Mouse (Mus musculus) skeletal muscle tissue, adult 2 months (tissue): ENCODE measurements around the gene Pcnt.
A peak's percentile ranks its signal among the peaks of the same experiment; 100 is the strongest.

Experiments used
- DNase-seq: peaks from one replicate; pipeline ENCODE4 v3.0.0-alpha.2; 2012; ENCODE audit warnings: low read depth, low spot score

Gene Pcnt

GRCm38 (mm10) chr10:76442178-76443088 lies at the start of gene Pcnt:
Pcnt (minus strand) TSS chr10:76442786.
- peak; percentile 98 for DNase-seq

DNA sequence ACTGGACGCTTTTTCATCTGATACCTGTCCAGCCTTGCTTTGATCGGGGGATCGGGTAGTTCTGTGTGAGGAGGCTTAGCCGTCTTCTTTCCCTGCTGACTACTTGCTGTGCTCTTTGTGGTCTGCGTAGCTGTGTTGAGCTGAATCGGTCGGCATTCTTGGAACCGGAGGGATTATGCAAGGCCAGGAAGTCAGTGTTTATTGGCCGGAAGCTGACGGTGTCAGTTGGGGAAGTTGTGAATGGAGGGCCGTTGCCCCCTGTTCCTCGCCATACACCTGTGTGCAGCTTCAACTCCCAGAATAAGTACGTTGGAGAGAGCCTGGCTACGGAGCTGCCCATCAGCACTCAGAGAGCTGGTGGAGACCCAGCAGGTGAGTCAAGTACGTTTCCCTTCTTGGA lies 46.6 kb upstream of the Pcnt start:
- no peak for DNase-seq

GRCm38 (mm10) chr10:76488265-76488664 lies 45.7 kb upstream of the Pcnt start:
- DNase-seq, result no peak

DNA sequence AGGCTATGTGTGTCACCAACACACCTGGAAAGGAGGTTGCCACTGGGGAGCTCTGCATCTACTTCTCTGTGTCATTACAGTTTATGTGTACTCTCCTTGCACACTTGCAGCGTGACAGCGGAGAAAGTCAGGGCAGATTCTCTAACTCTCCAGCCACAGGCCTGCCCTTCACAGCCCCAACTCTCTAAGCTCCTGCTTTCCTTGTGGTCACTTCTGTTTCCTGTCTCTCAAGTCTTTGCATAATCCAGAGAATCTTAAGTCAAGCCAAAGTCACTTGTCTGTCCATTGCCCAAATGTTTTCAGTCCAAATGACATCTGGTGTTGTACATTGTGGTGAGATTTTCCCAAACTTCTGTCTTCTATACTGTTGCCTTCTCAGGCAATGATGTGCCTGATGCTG lies 43.7 kb upstream of the Pcnt start:
- no peak for DNase-seq

DNA sequence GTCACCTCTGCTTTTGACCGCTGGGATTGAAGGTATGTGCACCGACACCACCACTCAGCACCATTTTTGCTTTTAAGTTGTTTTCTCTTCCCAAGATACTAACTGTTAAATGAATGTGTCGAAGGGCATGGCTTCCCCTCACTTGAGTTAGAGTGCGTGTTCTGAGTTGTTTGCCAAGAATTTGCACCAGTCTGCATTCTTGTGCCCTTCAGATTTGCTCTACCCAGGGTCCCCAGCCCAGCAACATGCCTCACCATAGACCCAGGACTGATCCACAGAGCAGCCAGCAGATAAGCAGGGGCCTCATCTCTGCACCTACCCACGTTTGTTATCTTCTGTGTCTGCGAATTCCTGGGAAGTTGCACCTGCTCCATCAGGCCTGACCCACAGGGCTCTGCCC lies 38.9 kb upstream of the Pcnt start:
- DNase-seq, result no peak

- no peak for DNase-seq
Measured at GRCm38 (mm10) chr10:76480851-76481250, 38.3 kb upstream of the Pcnt start.

- DNase-seq, result no peak
Measured at GRCm38 (mm10) chr10:76473759-76474158, 31.2 kb upstream of the Pcnt start.

DNA sequence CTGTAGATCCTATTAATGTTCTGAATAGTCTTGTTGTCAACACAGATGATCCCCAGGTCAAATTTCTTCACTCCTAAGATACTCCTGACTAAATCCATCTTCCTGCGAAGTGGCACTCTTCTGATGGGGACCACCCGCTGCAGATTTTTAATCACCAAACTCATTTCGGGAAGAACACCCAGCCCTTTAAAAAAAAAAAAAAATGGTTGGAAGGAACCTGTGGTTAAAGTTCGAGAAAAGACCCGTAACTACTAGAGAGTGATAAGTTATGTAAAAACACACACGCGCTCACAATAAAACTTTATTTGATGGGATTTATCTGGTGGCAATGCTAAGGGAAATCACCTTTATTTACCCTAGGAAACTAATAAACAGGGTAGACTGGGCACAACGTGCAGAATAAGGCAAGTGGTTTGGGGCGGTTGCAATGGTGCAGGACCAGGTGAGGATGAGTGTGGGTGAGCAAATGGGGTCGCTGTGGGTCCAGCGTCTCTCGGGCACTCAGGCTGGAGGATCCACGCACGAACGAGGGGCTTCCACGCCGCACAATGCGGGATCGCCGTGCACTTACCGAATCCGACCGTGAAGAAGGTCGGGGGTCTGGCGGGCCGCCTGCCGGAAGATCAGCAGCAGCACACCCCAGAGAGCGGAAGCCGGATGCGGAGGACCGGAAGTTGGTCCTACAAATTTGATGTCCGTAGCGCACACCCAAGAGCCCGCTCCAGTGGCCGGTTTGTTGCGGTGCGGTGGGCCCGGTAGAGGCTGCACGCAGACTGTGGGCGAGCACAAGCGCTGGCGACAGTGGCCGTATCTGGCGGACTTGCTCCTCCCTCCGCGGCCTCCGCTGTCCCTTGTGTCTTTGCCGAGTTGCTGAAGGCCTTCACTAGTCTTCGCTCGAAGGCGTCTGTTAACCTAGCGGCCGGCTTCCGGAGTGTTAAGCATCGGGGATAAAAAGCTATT lies 25.9 kb upstream of the Pcnt start, which contains the start of the genes Mcm3ap and Ybey:
Gene Mcm3ap, plus strand, starts transcription at position 725 of the 960 bp plus-strand sequence.
Gene Ybey, minus strand, starts transcription at position 912 of the 960 bp plus-strand sequence.
- DNase-seq, result peak; percentile 78

- DNase-seq, result no peak
Measured at GRCm38 (mm10) chr10:76462721-76463120, 20.1 kb upstream of the Pcnt start.

GRCm38 (mm10) chr10:76462312-76462711 lies 19.7 kb upstream of the Pcnt start:
- DNase-seq, result no peak

DNA sequence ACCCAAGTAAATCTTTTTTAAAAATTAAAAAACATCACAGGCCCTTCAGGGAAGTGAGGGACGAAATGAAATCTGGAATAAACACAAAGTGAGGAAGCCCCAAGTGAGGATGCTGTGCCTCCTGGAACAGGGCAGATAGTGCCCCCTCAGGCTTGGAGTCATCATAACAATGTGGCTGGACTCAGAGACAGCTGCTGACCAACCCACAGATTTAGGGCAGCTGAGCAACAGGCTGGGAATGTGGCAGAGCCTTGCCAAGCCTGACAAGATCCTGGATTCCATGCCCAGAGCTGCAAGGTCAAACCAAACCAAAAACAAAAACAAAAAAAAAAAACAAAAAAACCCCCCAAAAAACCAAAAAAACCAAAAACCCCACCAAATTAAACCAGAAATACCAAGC lies 18.7 kb upstream of the Pcnt start:
- DNase-seq, result no peak

GRCm38 (mm10) chr10:76455289-76455688 lies 12.7 kb upstream of the Pcnt start:
- DNase-seq, result no peak

DNA sequence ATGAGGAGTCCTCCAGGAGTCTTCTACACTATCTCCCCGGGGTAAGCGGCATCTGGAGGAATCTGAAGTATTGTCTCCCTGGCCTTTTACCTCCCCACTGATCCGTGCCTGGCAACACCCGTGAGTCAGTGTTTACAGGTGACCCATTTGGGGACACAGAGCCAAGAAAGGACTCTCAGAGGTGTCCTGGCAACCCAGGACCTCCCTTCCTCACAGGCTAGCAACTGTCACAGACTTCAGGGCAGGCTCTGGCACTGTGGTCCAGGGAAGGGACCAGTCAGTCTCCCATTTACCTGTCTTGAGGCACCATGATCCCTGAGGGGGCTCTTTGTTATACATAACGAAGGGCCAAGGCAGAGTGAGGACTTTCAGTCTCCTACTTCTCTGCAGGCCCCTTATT lies 6.3 kb upstream of the Pcnt start, which contains the start of gene 2610028H24Rik:
Gene 2610028H24Rik, plus strand, starts transcription at position 231 of the 400 bp plus-strand sequence.
- no peak for DNase-seq

DNA sequence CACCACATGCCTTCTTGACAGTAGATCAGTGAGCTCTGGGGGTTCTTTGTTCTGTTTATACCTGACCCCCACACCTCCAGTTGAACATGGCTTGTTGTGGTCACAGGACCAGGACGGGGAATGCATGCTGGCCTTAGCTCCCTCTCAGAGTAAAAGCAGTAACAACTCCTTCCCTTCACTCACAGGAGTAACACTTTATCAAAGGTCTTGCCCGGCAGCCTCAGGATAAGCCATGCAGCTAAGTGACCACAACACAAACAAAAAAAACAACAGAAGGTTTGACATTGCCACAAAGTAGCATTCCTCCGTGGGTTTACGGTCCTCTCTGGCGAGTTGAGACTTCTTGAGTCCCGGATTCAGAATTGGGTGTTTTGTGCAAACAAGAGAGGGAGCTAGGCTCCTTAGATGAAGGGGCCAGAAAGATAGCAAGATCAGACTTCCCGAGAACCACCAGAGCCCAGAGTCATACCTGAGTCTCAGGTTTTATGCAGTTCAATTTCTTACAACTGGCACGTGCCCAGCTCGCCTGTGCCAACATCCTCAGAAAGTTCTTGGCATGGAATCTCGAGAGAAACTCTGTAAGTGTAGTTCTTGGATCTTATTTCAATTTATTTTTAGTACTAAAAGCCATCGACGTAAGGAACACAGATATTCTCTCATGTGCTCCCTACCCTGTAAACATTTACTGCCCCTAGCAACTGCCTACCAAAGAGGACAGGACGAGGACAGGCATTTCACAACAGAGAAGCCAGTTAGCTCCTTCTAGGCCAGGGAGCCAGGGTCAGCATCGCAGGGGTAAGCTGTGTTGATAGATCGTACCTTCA lies 5.0 kb upstream of the Pcnt start:
- DNase-seq, result peak; percentile 89

DNA sequence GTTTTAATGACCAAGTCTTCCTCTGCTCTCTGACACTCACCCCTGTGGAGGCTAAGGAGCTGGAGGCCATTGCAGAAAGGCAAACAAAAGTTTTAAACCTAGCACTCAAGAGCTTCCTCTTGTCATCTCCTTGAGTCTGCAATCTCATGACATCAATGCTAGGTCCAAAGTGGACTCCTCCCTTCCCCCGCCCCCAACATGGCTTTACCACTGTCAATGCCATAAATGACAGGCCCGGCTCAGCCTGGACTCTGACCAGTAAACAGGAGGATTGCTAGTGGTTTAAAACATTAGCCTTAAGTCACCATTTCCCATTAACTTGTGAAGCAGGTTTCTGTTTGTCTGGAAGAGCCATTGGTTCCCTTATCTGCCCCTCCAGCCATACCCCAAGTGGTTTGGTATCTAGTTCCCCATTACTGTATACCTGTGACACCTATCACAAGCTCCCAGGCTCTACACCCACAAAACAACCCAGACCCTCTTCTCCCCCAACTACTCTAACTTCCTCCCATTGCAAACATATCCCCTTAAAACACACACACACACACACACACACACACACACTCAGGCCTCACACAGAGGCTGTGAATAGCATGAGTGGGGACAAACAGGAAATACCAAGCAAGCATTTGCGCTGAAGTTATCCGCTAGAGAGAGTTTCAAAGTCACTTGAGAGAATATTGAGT lies 3.6 kb upstream of the Pcnt start:
- no peak for DNase-seq

DNA sequence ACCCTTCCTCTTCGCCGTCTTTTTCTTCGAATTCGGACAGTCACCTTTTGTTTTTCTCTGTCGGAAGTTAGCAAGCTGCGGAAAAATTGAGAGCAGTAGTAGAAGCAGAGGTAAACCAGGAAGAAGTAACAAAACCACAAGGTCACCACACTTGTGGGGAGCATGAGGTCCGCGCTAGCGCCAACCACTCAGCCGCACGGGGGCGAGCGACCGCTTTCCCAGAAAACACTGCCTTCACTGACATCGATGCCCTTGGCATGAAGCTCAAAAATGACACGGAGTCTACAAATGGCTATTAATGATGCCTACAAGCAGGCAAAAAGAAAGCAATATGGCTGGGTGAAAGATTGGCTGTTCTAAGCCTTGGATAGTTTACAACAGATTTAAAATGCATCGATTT lies 2.3 kb downstream of the Pcnt start, which contains the start of gene AC141477.1:
Gene AC141477.1, minus strand, starts transcription at position 164 of the 400 bp plus-strand sequence.
- no peak for DNase-seq

GRCm38 (mm10) chr10:76439107-76439890 lies 3.3 kb downstream of the Pcnt start:
- no peak for DNase-seq

DNA sequence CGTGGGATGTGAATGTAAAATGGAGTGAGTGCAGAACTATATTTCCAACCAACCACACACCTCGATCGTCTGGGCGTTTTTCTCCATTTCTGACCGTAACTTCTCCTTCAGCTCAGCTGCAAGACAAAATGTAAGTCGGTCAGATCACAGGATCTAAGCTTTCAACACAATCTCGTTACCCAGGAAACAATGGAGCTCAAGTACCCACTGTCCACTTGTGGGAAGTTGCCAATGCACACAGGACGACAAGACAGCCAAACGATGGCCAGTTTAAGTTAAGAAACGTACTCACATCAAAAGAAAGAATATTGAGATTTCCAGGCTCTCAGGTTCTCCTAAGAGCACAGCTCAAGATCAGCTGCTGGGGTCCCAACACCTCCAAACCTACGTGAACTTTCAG lies 8.7 kb downstream of the Pcnt start:
- no peak for DNase-seq

- DNase-seq, result no peak
Measured at GRCm38 (mm10) chr10:76425674-76426073, 16.9 kb downstream of the Pcnt start.

- peak; percentile 93 for DNase-seq
Measured at GRCm38 (mm10) chr10:76416811-76417210, 25.8 kb downstream of the Pcnt start.
